Mouse (Mus musculus) erythroblast, embryonic 14.5 days (primary cell): ENCODE data around the gene Pgp.

Experiments used
- GATA1 ChIP-seq: IDR thresholded peaks from 2 replicates; pipeline ENCODE4 v1.6.1; 2012; ENCODE audit warnings: low read length, inconsistent platforms, mixed read lengths
- TAL1 ChIP-seq: IDR thresholded peaks from 3 replicates; pipeline ENCODE4 v1.6.1; 2012; ENCODE audit warnings: low read length, inconsistent platforms, mixed read lengths

DNA sequence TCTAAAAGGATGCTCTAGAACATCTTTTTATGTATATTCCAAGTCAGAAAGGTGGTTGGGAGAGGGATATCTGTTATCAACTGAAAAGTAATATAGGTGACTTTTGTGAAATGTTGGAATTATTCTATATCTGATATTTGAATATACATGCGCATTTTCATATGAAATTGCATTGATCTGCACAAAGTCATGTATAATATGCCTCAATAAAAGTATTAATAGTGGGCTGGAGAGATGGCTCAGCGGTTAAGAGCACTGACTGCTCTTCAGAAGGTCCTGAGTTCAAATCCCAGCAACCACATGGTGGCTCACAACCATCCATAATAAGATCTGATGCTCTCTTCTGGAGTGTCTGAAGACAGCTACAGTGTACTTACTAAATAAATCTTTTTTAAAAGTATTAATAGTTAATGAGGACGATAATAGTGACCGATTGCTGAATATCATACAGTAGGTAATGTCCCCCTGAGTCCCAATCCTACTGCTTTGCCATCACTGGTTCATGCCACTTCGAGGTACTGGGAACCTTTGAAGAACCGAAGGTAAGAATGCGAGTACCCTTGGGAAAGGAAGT is 769 bp upstream of the Pgp start:
- no peak for TF ChIP-seq GATA1
- TF ChIP-seq TAL1: no peak
